Mouse (Mus musculus) bone marrow macrophage, adult 2 months (primary cell): ENCODE measurements around the gene Gm11595.

ENCODE experiments used
- CTCF ChIP-seq: IDR thresholded peaks from 2 replicates; pipeline ENCODE4 v1.5.1; 2012; ENCODE audit warnings: low read depth, mild to moderate bottlenecking, low read length, moderate library complexity
- POLR2A ChIP-seq: IDR thresholded peaks from 2 replicates; pipeline ENCODE4 v1.6.1; 2012; ENCODE audit warnings: mild to moderate bottlenecking, low read depth, low read length, borderline replicate concordance

GRCm38 (mm10) chr11:99724061-99724460, 48.7 kb downstream of the Gm11595 start:
- TF ChIP-seq CTCF (no peak), POLR2A (no peak)
